In genomic region chr1:136130107-136130506, GRCm38 (mm10) we compare ENCODE assay signal across 8 mouse cellular contexts. TPM values are rescaled to one million over a fixed set of nuclear protein-coding genes. Genes with fewer than 3 reads are reported as not detected.
DNase-seq lines count a peak whose midpoint lies in the region; ATAC-seq and TF ChIP-seq lines count a peak whose summit lies in the region.

No protein-coding gene starts in this region.

- no peaks in the 10 kb centered on the region for H3K9me3 ChIP-seq in hindbrain, embryonic 12.5 days (replicated peaks)
- no peaks in the 10 kb centered on the region for H3K9me3 ChIP-seq in midbrain, embryonic 12.5 days

- H3K9ac ChIP-seq in hindbrain, embryonic 12.5 days = no peak overlapping the region
- H3K9ac ChIP-seq in midbrain, embryonic 12.5 days (replicated peaks) = no peak overlapping the region

- intact Hi-C loops in left cerebral cortex, adult 2 months (cut with DNase I) = loop anchor here (5.0 kb wide), 1 partner anchor 78 kb away; the partner anchor contains the start of genes Ascl5 and Cacna1s
- intact Hi-C loops in left cerebral cortex, postnatal 36 days (cut with DNase I) = loop anchor here (5.0 kb wide), 1 partner anchor 73 kb away; no protein-coding TSS in a partner anchor

- no peak for TF ChIP-seq CTCF in left cerebral cortex, adult 2 months (IDR thresholded peaks at IDR 0.05)

- H3K27ac ChIP-seq in left cerebral cortex, adult 2 months = peak overlapping the region; percentile 67; the same call in 1 of the 2 replicates
- no peak overlapping the region for H3K27ac ChIP-seq in hindbrain, embryonic 12.5 days
- H3K27ac ChIP-seq in midbrain, embryonic 12.5 days (replicated peaks) = no peak overlapping the region

- peak overlapping the region; percentile 71 for H3K4me2 ChIP-seq in hindbrain, embryonic 12.5 days (replicated peaks)
- H3K4me2 ChIP-seq in midbrain, embryonic 12.5 days (replicated peaks) = peak overlapping the region; percentile 84

- H3K4me3 ChIP-seq in left cerebral cortex, adult 2 months = peak overlapping the region; percentile 13
- H3K4me3 ChIP-seq in hindbrain, embryonic 12.5 days = peak overlapping the region; percentile 82; the same call in 1 of the 2 replicates
- peak overlapping the region; percentile 88; the same call in 1 of the 2 replicates for H3K4me3 ChIP-seq in midbrain, embryonic 12.5 days

- H3K27me3 ChIP-seq in hindbrain, embryonic 12.5 days = no peaks in the 10 kb centered on the region
- H3K27me3 ChIP-seq in midbrain, embryonic 12.5 days = peaks cover 35% of the 10 kb centered on the region

- WGBS in hindbrain, embryonic 12.5 days = 57% methylated on average over 3 of the region's 3 CpGs
- 60% methylated on average over 3 of the region's 3 CpGs for WGBS in midbrain, embryonic 12.5 days

- no peak for ATAC-seq in hindbrain, embryonic 12.5 days (ENCODE audit: low FRiP score)
- no peak for ATAC-seq in midbrain, embryonic 12.5 days (ENCODE audit: low FRiP score, low read depth)

- no peaks in the 10 kb centered on the region for H3K36me3 ChIP-seq in hindbrain, embryonic 12.5 days
- no peaks in the 10 kb centered on the region for H3K36me3 ChIP-seq in midbrain, embryonic 12.5 days

- H3K4me1 ChIP-seq in hindbrain, embryonic 12.5 days = peaks cover 54% of the 10 kb centered on the region
- H3K4me1 ChIP-seq in midbrain, embryonic 12.5 days = peaks cover 51% of the 10 kb centered on the region

- DNase-seq in left cerebral cortex, adult 2 months (ENCODE audit: extremely low spot score in 1 of 2, low spot score in 2 of 2) = no peak
- no peak for DNase-seq in left cerebral cortex, postnatal 36 days (ENCODE audit: low spot score in 2 of 2)
- peak; percentile 62 for DNase-seq in NIH3T3 (ENCODE audit: low read depth)
- DNase-seq in ovary, postnatal 36 days (ENCODE audit: low spot score) = no peak
- no peak for DNase-seq in Muller cell, postnatal 12 days (ENCODE audit: inconsistent ontology term)
- DNase-seq in adrenal gland, postnatal 25 days = no peak

RNA-seq across cellular contexts. Expression of gene Kif21b, which starts 1.1 kb away (rescaled TPM):
- total RNA-seq in left cerebral cortex, adult 2 months (2021) = 10 to 100 TPM; 67.3 to 74.2 TPM
- total RNA-seq in left cerebral cortex, postnatal 36 days (2021) = 10 to 100 TPM; 52.0 to 68.8 TPM
- 39.1 and 44.7 TPM in 2 replicates for polyA plus RNA-seq in hindbrain, embryonic 12.5 days (2016; fragmentation: Nextera tagmentation; extraction: Ambion mirVana)
- 30.8 and 34.2 TPM in 2 replicates for polyA plus RNA-seq in midbrain, embryonic 12.5 days (2016; fragmentation: Nextera tagmentation; extraction: Ambion mirVana)
- total RNA-seq in adrenal gland, postnatal 25 days (2021) = 3.2 and 4.6 TPM in 2 replicates

Comparison
In these comparisons a context has a peak if more than half of its experiments do, and no peak if none do; other contexts are left out.
1. H3K4me3 ChIP-seq: peak in every context shown above with its lines; median percentile 88 in midbrain, embryonic 12.5 days; 82 in hindbrain, embryonic 12.5 days; 13 in left cerebral cortex, adult 2 months.